Mouse (Mus musculus) common myeloid progenitor, adult 5-6 weeks (primary cell): ENCODE measurements at regions not wholly inside any gene's neighbourhood (a gene's known extent, or its start where the extent isn't known, plus 50 kb on each side); places are given as distances from the start of the nearest gene placed in this dataset.

Experiments used
- ATAC-seq: replicated peaks from 2 replicates; pipeline ENCODE4 v1.8.0; 2016; ENCODE audit warnings: low read depth, mild to moderate bottlenecking, moderate TSS enrichment, inconsistent platforms; ENCODE audit not compliant: poor library complexity, severe bottlenecking

- no peak for ATAC-seq
Measured at GRCm38 (mm10) chr3:38820787-38821186, 66.0 kb upstream of the Fat4 start.

- no peak for ATAC-seq
Measured at GRCm38 (mm10) chr3:38820315-38820714, 66.4 kb upstream of the Fat4 start.

DNA sequence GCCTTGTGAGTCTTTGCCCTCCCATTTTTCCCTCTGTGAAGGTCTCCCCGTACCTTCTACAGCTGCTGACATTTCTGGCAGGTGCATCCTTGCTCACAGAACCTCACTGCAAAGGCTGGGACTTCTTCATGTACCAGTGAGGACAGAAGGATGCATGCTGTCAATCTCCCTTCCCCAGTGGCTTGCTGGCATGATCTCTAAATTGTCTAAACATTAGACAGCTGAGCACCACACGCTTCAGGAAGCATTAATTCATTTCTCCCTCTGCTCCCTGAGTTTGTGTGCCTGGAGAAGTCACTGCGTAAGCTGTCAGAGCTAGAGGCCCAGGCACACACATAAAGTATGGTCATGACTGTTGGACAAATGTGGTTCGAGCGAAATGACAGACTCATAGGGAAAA, 69.1 kb upstream of the Fat4 start:
- no peak for ATAC-seq

GRCm38 (mm10) chr3:38812457-38812856, 74.3 kb upstream of the Fat4 start:
- ATAC-seq: no peak

GRCm38 (mm10) chr3:38811635-38812034, 75.1 kb upstream of the Fat4 start:
- no peak for ATAC-seq

DNA sequence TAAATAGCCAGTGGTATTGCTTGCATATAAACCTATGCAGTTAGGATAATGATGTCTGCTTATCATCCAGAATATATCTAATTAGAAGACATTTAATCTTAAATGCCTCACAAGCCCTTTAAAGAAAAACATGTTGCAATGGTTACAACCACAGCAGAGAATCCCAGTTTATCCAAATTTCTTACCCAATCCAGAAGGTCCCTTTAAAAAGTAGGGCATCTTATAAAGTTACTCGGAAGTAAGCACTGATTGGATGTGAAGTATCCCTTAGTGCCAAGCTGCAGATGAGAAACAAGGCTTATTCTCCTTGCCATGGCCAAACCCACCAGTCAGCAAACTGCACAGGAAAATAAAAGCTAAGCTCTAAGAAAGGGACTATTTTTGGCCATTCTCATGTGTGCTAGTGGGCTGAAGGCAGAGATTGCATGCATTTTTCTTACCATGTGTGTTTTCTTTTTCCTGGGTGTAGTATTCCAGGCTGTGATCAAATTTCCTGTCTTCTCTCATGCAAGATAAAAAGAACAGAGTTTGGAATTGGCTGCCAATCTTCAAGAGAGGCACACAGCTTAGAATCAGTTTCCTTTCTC, 80.2 kb upstream of the Fat4 start:
- no peak for ATAC-seq

GRCm38 (mm10) chr3:38806036-38806435, 80.7 kb upstream of the Fat4 start:
- no peak for ATAC-seq

DNA sequence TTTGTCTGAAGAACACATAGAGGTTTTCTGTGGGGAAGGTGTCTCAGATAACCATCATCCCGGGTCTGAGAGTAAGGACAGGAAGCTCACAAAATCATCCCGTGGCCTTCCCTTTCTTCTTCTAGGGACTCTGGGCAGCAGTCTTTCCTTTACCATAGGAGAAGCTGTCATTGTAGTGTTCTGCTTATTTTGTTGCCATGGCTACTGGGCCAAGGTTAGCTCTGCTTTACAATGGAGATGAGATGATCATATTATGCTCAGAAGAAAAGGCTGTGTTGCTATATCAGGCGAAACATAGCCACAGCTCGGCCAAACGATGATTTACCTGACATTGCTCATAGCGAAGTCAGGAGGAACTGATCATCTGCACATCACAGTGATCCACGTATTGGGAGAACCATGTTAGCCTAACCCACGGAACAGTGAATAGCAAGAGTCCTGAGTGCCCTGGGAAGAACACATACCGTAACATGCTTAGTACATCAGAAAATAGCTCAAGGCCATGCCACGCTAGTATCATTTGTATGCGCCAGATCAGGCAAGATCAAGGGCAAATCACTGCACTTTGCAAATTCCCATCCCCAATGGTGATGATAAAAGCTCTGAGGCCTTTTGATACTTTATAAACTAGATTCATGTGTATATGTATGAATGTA, 91.0 kb upstream of the Fat4 start:
- ATAC-seq: no peak

- no peak for ATAC-seq
Measured at GRCm38 (mm10) chr3:38793221-38793620, 93.5 kb upstream of the Fat4 start.

- ATAC-seq: no peak
Measured at GRCm38 (mm10) chr3:38788751-38789150, 98.0 kb upstream of the Fat4 start.

- ATAC-seq: no peak
Measured at GRCm38 (mm10) chr3:38783711-38784110, 103.0 kb upstream of the Fat4 start.

- no peak for ATAC-seq
Measured at GRCm38 (mm10) chr3:38783051-38783450, 103.7 kb upstream of the Fat4 start.

DNA sequence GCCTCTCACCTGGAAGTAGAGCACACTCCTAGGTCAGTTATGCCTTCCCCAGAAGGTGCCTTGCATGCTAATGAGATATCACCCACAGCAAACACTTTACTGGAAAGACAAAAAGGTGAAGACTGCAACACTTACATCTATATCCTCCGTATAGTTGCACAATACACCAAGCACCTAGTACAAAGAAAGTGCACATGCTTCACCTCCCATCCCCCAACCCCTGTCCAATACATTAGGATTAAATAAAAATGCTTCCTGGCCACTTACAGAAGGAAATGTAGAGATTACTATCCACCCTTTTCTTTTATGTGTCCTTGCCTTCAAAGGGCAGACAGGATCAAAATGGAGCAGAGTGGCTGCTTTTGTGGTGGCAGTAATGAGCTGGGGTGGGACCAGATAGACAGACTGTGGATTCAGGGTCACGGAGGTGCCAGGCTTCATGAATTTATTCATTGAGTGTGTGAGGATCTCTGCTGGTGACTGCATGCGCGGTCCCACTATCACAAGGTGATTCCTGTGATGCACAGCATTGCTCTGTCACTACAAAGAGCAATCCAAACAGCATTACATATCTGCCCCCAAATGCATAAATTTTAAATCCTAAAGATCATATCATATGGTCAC, 109.9 kb upstream of the Fat4 start:
- no peak for ATAC-seq

- no peak for ATAC-seq
Measured at GRCm38 (mm10) chr3:38754632-38755123, 132.1 kb upstream of the Fat4 start.

- ATAC-seq: no peak
Measured at GRCm38 (mm10) chr3:38753446-38754205, 133.1 kb upstream of the Fat4 start.

DNA sequence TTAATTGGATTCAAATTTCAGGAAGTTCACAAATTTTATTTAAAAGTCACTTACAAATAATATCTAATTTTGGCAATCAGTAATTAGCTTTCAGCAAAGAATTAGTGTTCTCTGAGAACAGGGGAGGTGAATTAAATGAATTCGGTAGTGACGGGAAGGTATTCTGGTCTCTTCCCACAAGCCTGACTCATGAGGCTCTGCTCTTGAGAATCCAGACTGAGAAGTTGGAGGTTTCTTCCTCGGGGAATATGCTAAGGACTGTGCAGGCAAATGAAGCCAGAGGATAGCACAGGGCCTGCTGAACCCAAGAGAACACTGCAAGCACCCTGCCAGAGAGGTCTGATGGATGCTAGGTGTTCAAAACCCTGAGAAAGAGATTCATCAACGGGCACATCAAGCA, 144.6 kb upstream of the Fat4 start:
- no peak for ATAC-seq

DNA sequence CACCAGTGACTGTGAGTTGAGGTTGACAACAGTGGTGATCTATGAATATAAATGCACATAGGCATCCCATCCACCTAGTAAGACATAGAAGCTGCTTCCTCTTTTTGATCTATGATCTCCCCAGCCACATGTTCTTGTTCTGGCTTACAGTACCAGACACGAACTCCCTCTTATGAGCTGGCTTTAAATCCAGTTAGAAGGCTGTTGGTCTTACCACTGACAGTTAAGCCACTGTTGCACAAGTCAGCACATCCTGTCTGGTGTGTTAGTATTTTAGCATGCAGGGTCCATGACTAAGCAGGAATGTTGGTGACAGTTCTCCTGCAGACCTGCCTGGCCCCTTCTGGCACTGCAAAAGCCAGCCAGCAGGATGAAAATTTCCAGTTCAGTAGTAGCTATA, 164.1 kb upstream of the Fat4 start:
- peak; percentile 63 for ATAC-seq

GRCm38 (mm10) chr3:38712078-38712873, 174.5 kb upstream of the Fat4 start:
- no peak for ATAC-seq

- no peak for ATAC-seq
Measured at GRCm38 (mm10) chr3:38711229-38711628, 175.5 kb upstream of the Fat4 start.

DNA sequence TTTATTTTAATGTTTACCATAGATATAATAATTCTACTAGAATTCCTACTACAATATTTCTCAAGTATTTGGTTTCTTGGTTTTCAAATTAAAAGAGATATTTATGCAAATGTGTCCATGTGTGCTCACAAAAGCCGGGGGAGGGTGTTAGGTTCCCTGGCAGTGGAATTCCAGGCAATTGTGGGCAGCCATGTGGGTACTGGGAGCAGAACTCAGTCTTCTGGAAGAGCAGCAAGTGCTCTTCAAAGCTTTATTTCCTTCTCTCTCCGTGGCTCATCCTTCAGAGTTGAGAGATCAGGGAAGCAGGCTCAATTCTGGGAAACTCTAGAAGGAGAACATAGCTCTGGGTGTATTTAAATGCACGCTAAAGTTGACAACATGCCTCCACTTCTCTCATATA, 178.8 kb upstream of the Fat4 start:
- ATAC-seq: no peak
